ENCODE assay signal across 23 mouse cellular contexts in genomic region chr11:79570319-79570718, GRCm38 (mm10). TPM values are rescaled to one million over a fixed set of nuclear protein-coding genes. Genes with fewer than 3 reads are reported as not detected.
DNase-seq lines count a peak whose midpoint lies in the region; ATAC-seq and TF ChIP-seq lines count a peak whose summit lies in the region.
"Had no signal": no experiment of that assay in that cellular context is flagged by ENCODE, and none has a peak within 500 bp of the region (broad histone marks: within the 10 kb centered on the region; RNA-seq: fewer than 3 reads in every experiment).

No protein-coding gene starts in this region.

- H3K4me3 ChIP-seq in gastrocnemius, adult 2 months, result no peak overlapping the region
- H3K4me3 ChIP-seq: embryonic facial prominence, embryonic 10.5 days; embryonic facial prominence, embryonic 12.5 days; forebrain, embryonic 13.5 days; forebrain, embryonic 15.5 days had no signal

- peak; percentile 45 for DNase-seq in A20 (ENCODE audit: low read depth, low spot score)
- no peak for DNase-seq in thymus, postnatal 10 days (ENCODE audit: low spot score in 2 of 2)
- DNase-seq in gastrocnemius, adult 2 months, result no peak
- DNase-seq in right cerebral cortex, adult 2 months (ENCODE audit: low spot score in 2 of 2), result no peak
- DNase-seq: adrenal gland, adult 8-10 months; adrenal gland, postnatal 14 days; adrenal gland, postnatal 36 days; B cell, adult 2 months; cerebellum, adult 18-20 months; cerebellum, adult 8-10 months; cerebellum, adult 9-11 months; cerebellum, postnatal 14 days; cerebellum, postnatal 36 days; forebrain, postnatal 0 days had no signal

- no peak overlapping the region for H3K27ac ChIP-seq in gastrocnemius, adult 2 months
- H3K27ac ChIP-seq: embryonic facial prominence, embryonic 10.5 days; embryonic facial prominence, embryonic 12.5 days; forebrain, embryonic 13.5 days; forebrain, embryonic 15.5 days had no signal

- intact Hi-C loops in gastrocnemius, adult 2 months (cut with DNase I), result no loop called here

- peak; percentile 36; the same call in 1 of the 2 replicates for ATAC-seq in common myeloid progenitor, adult 5-6 weeks (replicated peaks; ENCODE audit: low read depth, poor library complexity, severe bottlenecking)
- peak; percentile 52 for ATAC-seq in megakaryocyte, adult 5-6 weeks (ENCODE audit: poor library complexity, severe bottlenecking)
- ATAC-seq: activated CD4-positive, CD25-positive, alpha-beta regulatory T cell, adult 4 months; CD4-positive, CD25-positive, alpha-beta regulatory T cell, adult 4 months; forebrain, embryonic 13.5 days; forebrain, embryonic 15.5 days; forebrain, postnatal 0 days; Patski had no signal

- TF ChIP-seq CTCF in gastrocnemius, adult 2 months (IDR thresholded peaks at IDR 0.05), result no peak

RNA-seq across cellular contexts. Expression of gene Rab11fip4, which starts 20.7 kb away (rescaled TPM):
- 1.5 and 1.9 TPM in 2 replicates for total RNA-seq in common myeloid progenitor, adult 5-6 weeks (2017)
- 3.7 and 4.9 TPM in 2 replicates for total RNA-seq in megakaryocyte, adult 5-6 weeks (2015)
- total RNA-seq in megakaryocyte, adult 5-6 weeks (2017), result 13.3 and 17.8 TPM in 2 replicates
- total RNA-seq in gastrocnemius, adult 2 months (2021), result under 1 TPM; 0.20 to 0.67 TPM

RNA-seq across cellular contexts. Expression of gene Evi2a, which starts 39.9 kb away (rescaled TPM):
- 13.5 and 21.6 TPM in 2 replicates for total RNA-seq in common myeloid progenitor, adult 5-6 weeks (2017)
- 248 and 296 TPM in 2 replicates for total RNA-seq in megakaryocyte, adult 5-6 weeks (2015)
- total RNA-seq in megakaryocyte, adult 5-6 weeks (2017), result 242 and 257 TPM in 2 replicates
- total RNA-seq in gastrocnemius, adult 2 months (2021), result 1 to 10 TPM; 3.9 to 4.0 TPM

RNA-seq across cellular contexts. Expression of gene Evi2, which starts 39.9 kb away (rescaled TPM):
- 3.2 and 6.3 TPM in 2 replicates for total RNA-seq in common myeloid progenitor, adult 5-6 weeks (2017)
- 115 and 116 TPM in 2 replicates for total RNA-seq in megakaryocyte, adult 5-6 weeks (2015)
- 21.3 and 21.8 TPM in 2 replicates for total RNA-seq in megakaryocyte, adult 5-6 weeks (2017)
- total RNA-seq in gastrocnemius, adult 2 months (2021), result not detected
- total RNA-seq: adrenal gland, postnatal 14 days; forebrain, postnatal 0 days had no signal

RNA-seq across cellular contexts. Expression of gene Evi2b, which starts 46.8 kb away (rescaled TPM):
- total RNA-seq in common myeloid progenitor, adult 5-6 weeks (2017), result 70.6 and 70.8 TPM in 2 replicates
- total RNA-seq in megakaryocyte, adult 5-6 weeks (2015), result 1,009 and 1,045 TPM in 2 replicates
- 207 and 252 TPM in 2 replicates for total RNA-seq in megakaryocyte, adult 5-6 weeks (2017)
- under 1 TPM; 0.45 to 0.46 TPM for total RNA-seq in gastrocnemius, adult 2 months (2021)

Comparison
In these comparisons a context has a peak if more than half of its experiments do, and no peak if none do; other contexts are left out.
1. RNA of gene Evi2a, which starts 39.9 kb away (total RNA-seq): 242 to 296 TPM in megakaryocyte, adult 5-6 weeks; 13.5 to 21.6 TPM in common myeloid progenitor, adult 5-6 weeks and 3.9 to 4.0 TPM in gastrocnemius, adult 2 months; every median in the first group is over 10 times any median in the second.